Mouse (Mus musculus) frontal cortex, postnatal 25 days (tissue): ENCODE measurements at regions not wholly inside any gene's neighbourhood (a gene's known extent, or its start where the extent isn't known, plus 50 kb on each side); places are given as distances from the start of the nearest gene placed in this dataset.

Experiments used
- DNase-seq, 2 experiments: peaks; one replicate each; pipeline ENCODE4 v3.0.0; 2022; ENCODE audit warnings: low spot score in 2 of 2

DNA sequence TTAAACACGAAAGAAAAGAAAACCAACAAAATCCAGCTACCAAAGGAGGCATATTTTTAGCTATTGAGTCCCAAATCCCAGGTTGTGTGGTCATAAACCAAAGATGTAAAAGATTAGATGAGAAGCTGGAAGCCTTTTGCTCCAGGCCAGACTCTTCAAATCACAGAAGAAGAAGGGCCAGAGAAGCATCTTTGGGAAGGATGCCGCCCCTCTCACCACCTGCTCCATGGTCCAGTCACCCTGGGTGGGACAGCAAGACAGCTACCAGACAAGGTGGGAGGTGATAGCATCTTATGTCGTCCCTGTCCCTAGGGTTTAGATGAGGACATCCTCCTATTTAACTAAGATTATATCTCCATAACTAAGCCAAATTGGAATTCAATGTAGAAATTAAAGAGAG is 95.1 kb upstream of the Myocd start:
- no peak for DNase-seq

DNA sequence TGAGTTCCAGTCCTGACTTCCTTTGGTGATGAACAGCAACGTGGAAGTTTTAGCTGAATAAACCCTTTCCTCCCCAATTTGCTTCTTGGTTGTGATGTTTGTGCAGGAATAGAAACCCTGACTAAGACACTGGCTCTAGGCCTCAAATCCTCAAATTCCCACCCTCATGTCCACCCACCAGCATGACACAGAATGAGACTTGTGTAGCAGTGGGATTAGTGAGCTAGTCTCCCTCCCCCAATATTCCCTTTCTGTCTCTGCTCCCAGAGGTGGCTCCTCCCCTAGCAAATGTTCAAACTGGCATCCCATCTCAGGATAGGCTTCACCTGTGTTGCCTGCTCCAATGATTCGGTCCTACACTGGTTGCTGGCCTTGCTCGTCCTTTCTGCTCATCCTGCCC is 94.1 kb upstream of the Myocd start:
- DNase-seq = no peak

DNA sequence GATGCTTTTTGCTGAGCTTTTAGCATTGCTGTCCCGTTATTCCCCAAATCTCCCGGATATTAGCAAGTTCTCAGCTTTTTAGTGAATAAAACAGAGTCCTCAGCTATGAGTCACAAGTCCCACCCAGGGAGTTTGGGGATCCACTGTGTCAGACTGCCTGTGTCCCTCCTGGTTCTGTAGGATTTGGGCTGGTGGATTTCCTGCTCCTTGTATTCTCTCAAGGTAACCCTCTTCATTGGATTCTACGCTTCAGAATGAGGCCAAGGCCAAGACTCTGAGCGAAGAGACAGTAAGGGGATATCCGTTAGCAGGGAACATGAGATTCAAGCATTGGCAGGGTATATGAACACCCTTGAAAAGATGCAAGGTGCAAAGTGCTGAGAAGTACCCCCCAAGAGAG is 90.9 kb upstream of the Myocd start:
- no peak for DNase-seq

DNA sequence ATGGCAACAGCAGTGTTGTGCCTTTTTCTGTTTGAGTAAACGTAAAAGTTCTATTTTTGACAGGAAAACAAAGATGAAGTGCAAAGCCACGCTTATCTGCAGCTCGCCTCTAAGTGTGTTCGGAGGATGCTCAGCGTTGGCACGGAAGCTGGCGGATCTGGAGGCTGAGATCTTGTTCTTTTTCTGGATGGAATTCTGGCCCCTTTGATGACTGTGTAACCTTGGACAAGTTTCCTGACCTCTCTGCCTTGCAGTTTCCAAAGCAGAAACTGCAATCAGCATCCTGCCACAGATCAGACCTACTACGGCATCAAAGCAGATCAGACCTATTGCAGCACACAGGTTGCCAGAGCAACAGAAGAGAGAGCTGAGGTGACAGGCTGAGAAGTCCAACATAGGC is 89.1 kb upstream of the Myocd start:
- DNase-seq = no peak

DNA sequence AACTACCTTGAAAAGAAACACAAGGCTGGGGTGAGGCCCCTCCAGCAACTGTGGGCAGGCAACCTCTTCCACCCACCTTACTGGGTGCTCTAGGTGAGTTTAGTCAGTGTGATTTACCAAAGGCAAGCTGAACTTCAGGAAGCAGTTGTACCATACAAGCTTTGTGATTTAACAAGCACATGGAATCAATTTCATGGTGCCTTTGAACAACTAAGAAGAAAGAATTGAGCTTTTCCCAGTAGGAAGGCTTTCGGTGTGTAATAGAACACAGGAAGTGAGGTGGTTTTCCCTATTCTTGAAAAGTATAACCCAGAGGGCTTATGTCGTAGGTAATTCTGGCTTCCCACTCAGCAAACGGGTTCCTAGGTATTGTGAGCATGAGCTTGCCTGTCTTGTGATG is 82.7 kb upstream of the Myocd start:
- no peak for DNase-seq

DNA sequence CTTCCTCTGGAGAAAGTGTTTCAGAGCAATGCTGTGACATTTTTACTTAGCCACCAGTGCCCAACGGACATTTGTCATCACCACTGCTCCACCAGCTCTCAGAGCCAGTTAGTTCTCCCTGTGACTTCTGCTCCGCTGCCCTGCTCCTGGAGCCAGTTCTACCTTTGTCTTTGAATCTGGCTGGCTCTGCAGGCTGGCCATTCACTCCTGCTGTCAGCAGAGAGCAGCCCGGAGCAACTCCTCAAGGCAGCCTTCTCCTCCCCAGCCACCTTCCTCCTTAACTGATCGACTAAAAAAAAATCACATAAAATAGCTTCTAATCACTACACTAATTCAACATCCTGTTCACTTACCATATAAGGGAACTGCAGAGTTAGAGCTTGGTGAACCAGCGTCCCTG is 79.2 kb upstream of the Myocd start:
- no peak for DNase-seq

DNA sequence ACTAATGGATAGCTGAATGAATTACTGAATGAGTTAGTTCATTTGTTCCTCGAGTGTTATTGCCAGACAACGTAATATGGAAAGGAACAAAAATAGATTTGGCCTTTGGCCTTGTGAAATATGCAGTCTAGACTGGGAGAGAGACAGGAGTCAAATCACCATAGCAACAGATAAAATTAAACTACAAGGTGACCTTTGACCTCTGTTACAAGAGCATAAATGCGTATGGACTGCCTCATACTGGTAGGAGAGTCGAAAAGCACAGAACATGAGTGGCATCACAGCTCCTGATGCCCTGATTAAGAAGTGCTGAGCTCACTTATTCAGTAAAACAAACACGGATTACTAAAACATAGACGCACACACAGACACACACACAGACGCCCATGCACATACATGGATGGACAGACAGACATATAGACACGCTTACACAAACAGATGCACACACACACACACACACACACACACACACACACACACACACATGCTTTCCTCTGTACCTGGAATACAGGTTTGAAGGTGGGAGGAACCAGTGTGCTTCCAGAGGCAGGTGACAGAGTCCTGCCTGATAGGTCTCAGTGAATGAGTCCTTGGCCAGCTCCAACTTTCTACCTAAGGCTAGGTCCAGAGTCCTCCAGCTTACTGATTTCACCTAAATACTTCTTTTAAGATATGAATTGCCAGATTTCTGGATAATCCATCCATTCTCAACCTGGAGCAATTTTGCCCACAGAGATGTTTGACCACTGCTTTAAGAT is 72.1 kb upstream of the Myocd start:
- DNase-seq = no peak

DNA sequence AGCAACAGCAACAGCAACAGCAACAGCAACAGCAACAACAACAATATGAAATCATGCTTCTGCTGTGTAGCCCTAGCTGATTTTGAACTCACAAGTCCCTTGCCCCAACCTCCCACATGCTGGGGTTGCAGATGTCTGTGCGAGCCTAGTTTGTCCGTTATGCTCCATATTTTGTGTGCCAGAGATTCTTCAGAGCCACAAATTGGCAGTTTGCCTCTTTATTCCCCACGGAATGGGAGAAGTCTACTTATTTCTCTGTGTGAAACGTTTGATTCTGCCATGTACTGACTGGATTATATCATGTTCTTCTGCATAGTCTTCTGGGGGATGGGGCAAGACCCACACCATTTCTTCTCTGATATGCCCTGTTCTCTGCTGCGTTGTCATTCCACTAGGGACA is 64.5 kb upstream of the Myocd start:
- no peak for DNase-seq

DNA sequence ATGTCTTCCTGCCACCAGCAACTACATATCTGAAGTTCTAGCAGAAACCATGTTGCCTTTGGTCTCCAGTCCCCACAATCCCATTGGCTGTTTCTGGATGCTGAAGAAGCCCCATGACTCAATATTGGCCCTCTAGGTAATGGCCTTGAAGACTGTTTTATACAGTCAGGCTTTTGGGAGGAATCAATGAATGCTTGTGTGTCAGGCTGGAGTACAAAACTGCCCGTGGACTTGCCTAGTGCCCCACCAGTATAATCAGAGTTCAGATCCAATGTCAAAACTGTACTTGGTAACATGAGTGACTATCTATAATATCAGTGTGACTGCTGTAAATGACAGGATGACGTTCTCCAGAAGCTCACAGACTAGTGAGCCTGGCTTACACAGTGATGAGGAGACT is 63.3 kb upstream of the Myocd start:
- no peak for DNase-seq

DNA sequence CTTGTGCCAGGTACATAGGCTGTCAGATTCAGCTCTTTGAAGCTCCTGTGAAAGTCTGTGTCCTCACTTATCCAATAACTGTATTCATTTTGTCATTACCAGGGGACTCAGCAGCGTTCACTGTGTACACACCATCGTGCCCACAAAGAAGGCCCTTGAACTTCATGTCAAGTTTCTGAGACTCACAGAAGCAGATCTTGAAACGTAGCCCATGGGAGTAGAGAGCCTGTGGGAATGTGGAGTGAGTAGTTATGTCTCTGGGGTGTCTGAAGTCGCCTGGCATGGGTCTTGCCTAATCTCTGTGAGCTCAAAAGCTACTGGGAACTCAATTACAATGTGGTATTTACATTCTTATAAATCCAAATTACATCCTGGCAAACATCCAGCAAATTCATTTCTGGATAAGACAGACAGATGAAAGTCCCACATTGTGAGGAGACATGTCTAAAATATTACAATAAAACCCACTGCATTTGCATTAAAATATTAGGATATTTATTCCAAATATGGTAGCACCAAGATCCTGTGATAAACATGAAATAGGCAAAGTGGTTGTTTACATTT is 53.2 kb upstream of the Myocd start:
- no peak for DNase-seq
